Mouse (Mus musculus) forebrain, embryonic 10.5 days (tissue): ENCODE data around the gene Mapk1ip1l. TPM values are rescaled to one million over a fixed set of nuclear protein-coding genes. Genes with fewer than 3 reads are reported as not detected.
A peak's percentile ranks its signal among the peaks of the same experiment; 100 is the strongest.

Experiments used
- DNase-seq: peaks from one replicate; pipeline ENCODE4 v3.0.0-alpha.2; 2017; ENCODE audit warnings: low spot score; ENCODE audit errors: extremely low spot score
- H3K27ac ChIP-seq: fragments of 300-500 bp; sonication (generic); 2 replicates; pipeline ENCODE4 v1.5.1; 2016; ENCODE audit warnings: mild to moderate bottlenecking
- H3K27me3 ChIP-seq: fragments of 300-500 bp; sonication (generic); 2 replicates; pipeline ENCODE4 v1.6.1; 2016; ENCODE audit warnings: mild to moderate bottlenecking; ENCODE audit not compliant: poor library complexity, severe bottlenecking
- H3K36me3 ChIP-seq: fragments of 300-500 bp; sonication (generic); replicated peaks from 2 replicates; pipeline ENCODE4 v1.6.1; 2016; ENCODE audit warnings: mild to moderate bottlenecking, moderate library complexity
- H3K4me1 ChIP-seq: fragments of 300-500 bp; sonication (generic); 2 replicates; pipeline ENCODE4 v1.6.1; 2016
- H3K4me3 ChIP-seq: fragments of 300-500 bp; sonication (generic); 2 replicates; pipeline ENCODE4 v1.5.1; 2016; ENCODE audit warnings: mild to moderate bottlenecking, moderate library complexity
- H3K9me3 ChIP-seq: fragments of 300-500 bp; sonication (generic); 2 replicates; pipeline ENCODE4 v1.6.1; 2016; ENCODE audit warnings: mild to moderate bottlenecking, moderate library complexity
- WGBS: fragments of 180-500 bp; shearing (Covaris S2); methylation state at CpG from one replicate; pipeline ENCODE4 v1.1.7; 2016; 5-methylcytosine and 5-hydroxymethylcytosine counted together
- polyA plus RNA-seq: library from polyadenylated mRNA; unstranded; fragments of >200 nt; fragmentation: Nextera tagmentation; extraction: Ambion mirVana; gene quantifications from 2 replicates; pipeline ENCODE4 v1.2.1, GENCODE M21; 2016

The Mapk1ip1l gene
- polyA plus RNA-seq = 127 and 134 TPM in 2 replicates

- H3K4me1 ChIP-seq = peaks cover 29% of the 10 kb centered on the region
- WGBS = 1% methylated on average over 34 of the region's 34 CpGs
- peak; percentile 93 for DNase-seq
- H3K27me3 ChIP-seq = no peaks in the 10 kb centered on the region
- peaks cover 31% of the 10 kb centered on the region for H3K36me3 ChIP-seq
- H3K4me3 ChIP-seq = peak within 1 kb of the TSS; percentile 98
- H3K9me3 ChIP-seq = no peaks in the 10 kb centered on the region
- H3K27ac ChIP-seq = peak within 1 kb of the TSS; percentile 100
Measured at GRCm38 (mm10) chr14:47297785-47298407, at the start of gene Mapk1ip1l. Mapk1ip1l (plus strand) TSS chr14:47298266.

DNA sequence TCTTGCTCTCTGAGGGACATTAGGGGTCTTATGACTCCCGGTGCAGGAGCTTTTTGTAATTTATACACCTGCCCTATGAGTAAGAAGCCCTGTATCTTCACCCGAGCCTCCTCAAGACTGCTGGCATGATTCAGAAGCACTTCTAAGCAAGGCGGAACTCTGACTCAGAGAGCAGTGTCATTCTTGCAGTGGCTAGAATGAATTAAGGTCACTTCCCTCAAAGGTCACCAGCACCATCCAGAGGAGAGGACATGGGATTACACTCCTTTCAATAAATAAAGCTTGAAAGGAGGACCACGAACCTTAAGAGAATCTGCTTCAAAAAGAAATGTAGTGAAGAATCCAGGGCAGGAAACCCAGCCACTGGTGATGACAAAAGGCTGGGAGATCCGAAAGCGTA, 48.2 kb upstream of the Mapk1ip1l start:
- Histone ChIP-seq H3K4me1 (no peaks in the 10 kb centered on the region), H3K9me3 (no peaks in the 10 kb centered on the region), H3K36me3 (peaks cover 99% of the 10 kb centered on the region), H3K27ac (no peak overlapping the region), H3K27me3 (no peaks in the 10 kb centered on the region), H3K4me3 (no peak overlapping the region)
- no peak for DNase-seq
- 92% methylated on average over 6 of the region's 6 CpGs for WGBS

GRCm38 (mm10) chr14:47264866-47265265, 33.2 kb upstream of the Mapk1ip1l start:
- Histone ChIP-seq H3K4me3 (no peak overlapping the region), H3K36me3 (peaks cover 95% of the 10 kb centered on the region)

GRCm38 (mm10) chr14:47265829-47266228, 32.2 kb upstream of the Mapk1ip1l start:
- Histone ChIP-seq H3K9me3 (no peaks in the 10 kb centered on the region), H3K27ac (no peak overlapping the region), H3K27me3 (no peaks in the 10 kb centered on the region), H3K36me3 (peaks cover 95% of the 10 kb centered on the region), H3K4me3 (no peak overlapping the region), H3K4me1 (no peaks in the 10 kb centered on the region)
- 94% methylated on average over 8 of the region's 8 CpGs for WGBS
- no peak for DNase-seq

More at GRCm38 (mm10) chr14:47264866-47265265, 33.2 kb upstream of the Mapk1ip1l start:
- no peak overlapping the region for H3K27ac ChIP-seq
- no peaks in the 10 kb centered on the region for H3K9me3 ChIP-seq
- H3K27me3 ChIP-seq = no peaks in the 10 kb centered on the region
- no peaks in the 10 kb centered on the region for H3K4me1 ChIP-seq
- 94% methylated on average over 3 of the region's 3 CpGs for WGBS
- DNase-seq = no peak

- WGBS = 91% methylated on average over 4 of the region's 4 CpGs
- Histone ChIP-seq H3K4me3 (no peak overlapping the region), H3K27me3 (no peaks in the 10 kb centered on the region), H3K27ac (no peak overlapping the region), H3K9me3 (no peaks in the 10 kb centered on the region), H3K4me1 (no peaks in the 10 kb centered on the region), H3K36me3 (peaks cover 100% of the 10 kb centered on the region)
- DNase-seq = no peak
Measured at GRCm38 (mm10) chr14:47269056-47269455, 29.0 kb upstream of the Mapk1ip1l start.

DNA sequence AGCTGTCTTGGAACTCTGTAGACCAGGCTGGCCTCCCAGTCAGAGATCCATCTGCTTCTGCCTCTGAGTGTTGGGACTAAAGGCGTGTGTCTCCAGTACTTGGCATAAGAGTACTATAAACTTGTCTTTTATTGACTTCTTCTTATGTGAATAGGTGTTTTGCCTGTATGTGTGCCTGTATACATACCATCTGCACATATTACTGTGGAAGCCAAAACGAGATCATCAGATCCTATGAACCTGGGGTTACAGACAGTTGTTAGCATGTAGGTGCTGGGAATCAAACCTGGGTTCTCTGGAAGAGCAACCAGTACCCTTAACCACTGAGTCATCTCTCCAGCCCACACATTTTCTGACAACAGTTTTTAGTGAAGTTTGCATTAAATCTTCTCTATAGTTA, 28.4 kb upstream of the Mapk1ip1l start:
- no peaks in the 10 kb centered on the region for H3K27me3 ChIP-seq
- H3K36me3 ChIP-seq = peaks cover 100% of the 10 kb centered on the region
- no peak for DNase-seq
- no peaks in the 10 kb centered on the region for H3K9me3 ChIP-seq
- peaks cover 5% of the 10 kb centered on the region for H3K4me1 ChIP-seq
- 97% methylated on average over 2 of the region's 2 CpGs for whole genome bisulfite sequencing
- H3K27ac ChIP-seq = no peak overlapping the region
- no peak overlapping the region for H3K4me3 ChIP-seq

GRCm38 (mm10) chr14:47273751-47274150, 24.3 kb upstream of the Mapk1ip1l start:
- H3K36me3 ChIP-seq = peaks cover 59% of the 10 kb centered on the region
- WGBS = 78% methylated on average over 3 of the region's 3 CpGs
- no peak overlapping the region for H3K27ac ChIP-seq
- no peak overlapping the region for H3K4me3 ChIP-seq
- no peaks in the 10 kb centered on the region for H3K27me3 ChIP-seq
- no peaks in the 10 kb centered on the region for H3K9me3 ChIP-seq
- H3K4me1 ChIP-seq = peaks cover 30% of the 10 kb centered on the region
- no peak for DNase-seq

DNA sequence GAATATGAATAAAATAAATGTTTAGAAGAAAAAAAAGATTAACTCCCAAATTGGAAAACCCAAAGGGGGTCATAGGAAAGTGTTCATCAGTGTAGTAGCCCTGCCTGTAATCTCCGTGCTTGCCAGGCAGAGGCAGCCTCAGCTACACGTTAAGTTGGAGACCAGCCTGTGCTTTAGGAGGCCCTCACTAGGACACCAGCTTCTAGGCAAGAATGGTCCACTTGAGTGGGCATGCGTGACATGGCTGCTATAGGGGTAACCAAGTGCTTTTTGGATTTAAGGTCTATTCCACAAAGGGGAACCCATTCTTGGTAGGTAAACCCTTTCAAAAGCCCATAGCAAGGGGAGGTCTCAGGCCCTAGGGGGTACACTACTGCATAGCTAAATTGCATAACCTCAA, 22.6 kb upstream of the Mapk1ip1l start:
- no peak for DNase-seq
- no peaks in the 10 kb centered on the region for H3K9me3 ChIP-seq
- peaks cover 52% of the 10 kb centered on the region for H3K36me3 ChIP-seq

DNA sequence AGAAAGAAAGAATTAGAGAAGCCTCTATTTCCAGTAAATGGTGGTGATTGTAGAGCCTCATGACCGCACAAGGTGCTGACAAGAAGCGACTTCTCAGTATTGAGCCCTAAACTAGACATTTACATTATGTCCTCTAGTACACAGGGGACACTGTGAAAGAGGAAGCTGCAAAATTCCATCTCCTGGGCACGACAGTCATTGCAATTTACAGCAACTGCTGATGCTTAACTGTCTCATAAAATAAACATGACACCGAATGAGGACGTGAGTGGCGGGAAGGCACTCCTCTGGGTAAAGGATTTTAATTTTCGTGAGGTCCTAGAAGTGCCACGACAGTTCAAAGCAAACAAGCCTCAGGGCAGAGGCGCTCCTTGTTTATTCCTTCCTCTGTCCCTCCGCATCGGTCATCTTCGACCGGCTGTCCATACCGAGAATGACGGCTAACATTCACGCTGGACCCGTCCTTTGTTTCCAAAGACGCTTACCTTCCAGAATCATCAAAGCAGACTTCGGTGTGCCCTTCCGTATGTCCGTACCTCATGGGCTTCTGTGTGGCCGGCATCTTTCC, 21.9 kb upstream of the Mapk1ip1l start:
- Histone ChIP-seq H3K9me3 (no peaks in the 10 kb centered on the region), H3K4me1 (peaks cover 30% of the 10 kb centered on the region), H3K36me3 (peaks cover 46% of the 10 kb centered on the region), H3K27me3 (no peaks in the 10 kb centered on the region), H3K27ac (peak overlapping the region; percentile 99), H3K4me3 (peak overlapping the region; percentile 92)
- peak; percentile 31 for DNase-seq
- WGBS = 3% methylated on average over 22 of the region's 22 CpGs

More for the DNA sequence above, 22.6 kb upstream of the Mapk1ip1l start:
- Histone ChIP-seq H3K4me1 (peaks cover 30% of the 10 kb centered on the region), H3K27ac (0 out of 2 replicates have a peak overlapping the region, but pooled peaks have one; percentile 51), H3K27me3 (no peaks in the 10 kb centered on the region), H3K4me3 (peak overlapping the region; percentile 92)
- WGBS = 45% methylated on average over 3 of the region's 3 CpGs

DNA sequence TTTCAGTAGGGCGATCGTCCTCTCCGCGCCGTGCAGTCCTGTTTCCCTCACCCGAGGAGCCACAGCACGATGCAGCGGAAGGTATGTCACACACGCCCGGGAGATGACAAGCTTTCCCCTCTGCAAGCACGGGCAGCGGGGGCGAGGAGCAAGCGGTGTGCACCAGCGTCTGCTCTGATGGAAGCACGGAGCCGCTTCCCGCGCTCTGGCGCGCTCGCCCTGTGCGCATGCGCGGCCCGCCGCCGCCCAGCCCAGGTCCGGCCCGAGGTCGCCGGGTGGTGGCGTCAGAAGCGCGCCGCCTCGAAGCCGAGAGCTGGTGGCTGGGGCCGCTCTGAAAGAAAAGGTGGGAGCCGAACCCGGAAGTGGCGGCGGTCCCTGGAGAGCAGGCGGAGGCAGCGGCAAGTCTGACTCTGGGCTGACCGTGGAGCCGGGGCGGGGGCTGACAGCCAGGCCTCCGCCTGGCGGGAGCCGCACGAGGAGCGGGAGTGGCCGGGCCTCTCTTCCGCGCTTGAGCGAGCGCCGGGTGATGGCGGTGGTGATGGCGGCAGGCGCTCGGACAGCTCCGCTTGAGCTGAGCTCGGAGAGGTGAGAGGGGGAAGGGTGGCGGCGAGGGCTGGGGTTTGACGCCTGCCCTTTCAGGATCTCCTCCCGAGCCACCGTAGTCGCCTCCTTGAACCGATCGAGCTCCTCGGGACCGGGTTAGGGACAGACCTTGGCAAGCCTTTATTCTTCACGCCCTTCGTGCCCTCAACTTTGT, 21.3 kb upstream of the Mapk1ip1l start, which contains the start of the genes Wdhd1 and Socs4:
Wdhd1 (minus strand) TSS at position 221 of the 757 bp plus-strand sequence.
Socs4 (plus strand) TSS at position 295 of the 757 bp plus-strand sequence.
- Histone ChIP-seq H3K27me3 (no peaks in the 10 kb centered on the region), H3K4me1 (peaks cover 30% of the 10 kb centered on the region), H3K9me3 (no peaks in the 10 kb centered on the region), H3K4me3 (peak within 1 kb of the TSS; percentile 92), H3K36me3 (peaks cover 41% of the 10 kb centered on the region), H3K27ac (peak within 1 kb of the TSS; percentile 99)
- WGBS = under 1% methylated on average over 77 of the region's 77 CpGs
- DNase-seq = peak; percentile 95

DNA sequence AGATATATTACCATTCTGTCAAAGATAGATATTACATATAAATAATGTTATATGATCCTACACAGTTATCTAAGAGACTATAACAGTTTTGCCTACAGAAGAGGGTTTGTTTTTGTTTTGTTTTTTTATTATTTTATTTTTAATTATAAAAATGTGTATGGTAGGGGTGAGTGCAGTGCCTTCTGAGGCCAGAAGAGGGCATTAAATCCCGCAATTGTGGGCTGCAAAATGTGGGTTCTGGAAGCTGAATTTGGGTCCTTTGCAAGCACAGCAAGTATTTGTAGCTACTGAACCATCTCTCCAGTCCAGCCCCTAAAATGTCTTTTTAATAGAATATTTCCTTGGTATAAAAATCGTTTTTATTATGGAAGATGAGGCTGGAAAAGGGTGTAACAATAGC, 19.0 kb upstream of the Mapk1ip1l start:
- DNase-seq = no peak
- WGBS = 80% methylated on average over 2 of the region's 2 CpGs

DNA sequence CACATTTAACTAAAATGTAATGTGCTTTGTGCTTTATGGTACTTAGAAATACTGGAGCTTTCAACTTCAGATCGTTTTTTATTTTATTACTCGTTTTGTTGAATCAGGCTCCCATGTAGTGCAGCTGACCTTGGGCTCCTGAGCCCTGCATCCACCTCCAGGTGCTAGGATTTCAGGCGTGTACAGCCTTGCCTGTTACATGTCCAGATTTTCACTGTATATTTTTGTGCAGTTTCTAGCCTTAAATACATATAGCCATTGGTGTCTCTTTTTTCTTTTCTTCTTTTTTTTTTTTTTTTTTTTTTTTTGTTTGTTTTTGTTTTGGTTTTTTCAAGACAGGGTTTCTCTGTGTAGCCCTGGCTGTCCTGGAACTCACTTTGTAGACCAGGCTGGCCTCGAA, 16.5 kb upstream of the Mapk1ip1l start:
- peaks cover 9% of the 10 kb centered on the region for H3K4me1 ChIP-seq
- no peaks in the 10 kb centered on the region for H3K9me3 ChIP-seq
- no peak overlapping the region for H3K4me3 ChIP-seq
- H3K36me3 ChIP-seq = peaks cover 19% of the 10 kb centered on the region
- 90% methylated on average over 4 of the region's 4 CpGs for WGBS
- no peaks in the 10 kb centered on the region for H3K27me3 ChIP-seq
- no peak overlapping the region for H3K27ac ChIP-seq
- no peak for DNase-seq

More for the DNA sequence above, 19.0 kb upstream of the Mapk1ip1l start:
- peaks cover 30% of the 10 kb centered on the region for H3K4me1 ChIP-seq
- no peaks in the 10 kb centered on the region for H3K27me3 ChIP-seq
- H3K36me3 ChIP-seq = peaks cover 21% of the 10 kb centered on the region
- H3K9me3 ChIP-seq = no peaks in the 10 kb centered on the region
- H3K4me3 ChIP-seq = no peak overlapping the region
- no peak overlapping the region for H3K27ac ChIP-seq

DNA sequence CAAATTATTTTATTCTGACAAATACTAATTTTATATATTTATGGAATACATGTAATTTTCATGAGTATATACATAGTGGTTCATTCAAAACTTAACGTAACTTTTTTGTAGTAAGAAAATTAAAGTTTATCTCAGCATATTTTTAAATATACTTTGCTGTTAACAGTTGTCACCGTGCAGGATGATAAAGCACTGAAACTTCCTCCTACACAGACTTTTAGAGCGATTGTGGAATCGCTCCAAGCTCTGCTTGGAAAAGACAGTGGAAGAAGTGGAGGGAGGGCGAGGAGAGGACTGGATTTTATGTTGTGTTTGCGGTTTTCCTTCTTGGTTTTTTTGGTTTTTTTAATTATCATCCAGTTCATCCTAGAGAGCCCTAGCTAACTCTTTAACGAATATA, 14.5 kb upstream of the Mapk1ip1l start:
- DNase-seq = no peak
- H3K27me3 ChIP-seq = no peaks in the 10 kb centered on the region
- no peaks in the 10 kb centered on the region; the same call in 1 of the 2 replicates for H3K4me1 ChIP-seq
- no peaks in the 10 kb centered on the region for H3K9me3 ChIP-seq
- 94% methylated on average over 7 of the region's 7 CpGs for WGBS
- H3K36me3 ChIP-seq = peaks cover 19% of the 10 kb centered on the region
- no peak overlapping the region for H3K27ac ChIP-seq
- H3K4me3 ChIP-seq = no peak overlapping the region
